Comparison of ENCODE assay signal across 8 mouse cellular contexts in the genomic region with DNA sequence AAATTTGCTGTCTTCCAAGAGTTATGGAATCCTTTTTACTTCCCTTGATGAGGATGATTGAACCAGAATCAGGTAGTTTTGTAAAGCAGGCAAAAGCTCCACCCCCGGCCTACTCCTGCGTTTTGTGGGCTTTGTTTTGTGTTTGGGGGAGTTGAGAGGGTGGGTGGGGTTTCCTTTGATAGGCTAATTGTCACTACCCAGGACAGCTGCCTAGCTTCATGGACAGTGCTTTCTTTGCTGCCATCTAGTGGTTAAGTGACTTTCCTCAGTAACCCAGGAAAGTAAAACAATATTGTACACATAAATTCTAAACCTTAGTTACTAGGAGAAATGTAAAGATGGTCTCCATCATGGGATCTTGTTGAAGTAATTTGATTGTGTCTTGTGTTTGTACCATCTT.
DNase-seq lines count a peak whose midpoint lies in the region; ATAC-seq lines count a peak whose summit lies in the region.

No protein-coding gene starts in this region.

- no peak for ATAC-seq in midbrain, embryonic 15.5 days (replicated peaks)

- H3K4me3 ChIP-seq in midbrain, embryonic 10.5 days: no peak overlapping the region
- no peak overlapping the region for H3K4me3 ChIP-seq in midbrain, embryonic 15.5 days

- H3K36me3 ChIP-seq in midbrain, embryonic 10.5 days: peaks cover 22% of the 10 kb centered on the region
- no peaks in the 10 kb centered on the region for H3K36me3 ChIP-seq in midbrain, embryonic 15.5 days (replicated peaks)

- no peaks in the 10 kb centered on the region for H3K27me3 ChIP-seq in midbrain, embryonic 10.5 days (ENCODE audit: low read depth, poor library complexity, severe bottlenecking)
- H3K27me3 ChIP-seq in midbrain, embryonic 15.5 days (replicated peaks): no peaks in the 10 kb centered on the region

- peaks cover 12% of the 10 kb centered on the region for H3K4me1 ChIP-seq in midbrain, embryonic 10.5 days
- no peaks in the 10 kb centered on the region for H3K4me1 ChIP-seq in midbrain, embryonic 15.5 days

- H3K4me2 ChIP-seq in midbrain, embryonic 15.5 days: no peak overlapping the region

- 0% methylated on average over 2 of the region's 2 CpGs for WGBS in midbrain, embryonic 10.5 days
- 3% methylated on average over 2 of the region's 2 CpGs for WGBS in midbrain, embryonic 15.5 days

- DNase-seq in gastrocnemius, postnatal 10 days: peak; percentile 7
- no peak for DNase-seq in gastrocnemius, postnatal 4 days (ENCODE audit: low spot score in 2 of 2)
- DNase-seq in midbrain, embryonic 10.5 days (ENCODE audit: low spot score): peak; percentile 34
- DNase-seq in ZHBTc4 (ENCODE audit: low read depth, low spot score): peak; percentile 93
- peak; percentile 35 for DNase-seq in heart, postnatal 4 days
- peak; percentile 67 for DNase-seq in naive thymus-derived CD4-positive, alpha-beta T cell, adult 2 months (ENCODE audit: low read depth)
- no peak for DNase-seq in urinary bladder, postnatal 14 days (ENCODE audit: low spot score)

- H3K9ac ChIP-seq in midbrain, embryonic 15.5 days: no peak overlapping the region

- H3K27ac ChIP-seq in midbrain, embryonic 10.5 days (replicated peaks): peak overlapping the region; percentile 55; the same call in 1 of the 2 replicates
- H3K27ac ChIP-seq in midbrain, embryonic 15.5 days: no peak overlapping the region

- H3K9me3 ChIP-seq in midbrain, embryonic 10.5 days (replicated peaks): no peaks in the 10 kb centered on the region
- no peaks in the 10 kb centered on the region for H3K9me3 ChIP-seq in midbrain, embryonic 15.5 days

Comparison
In these comparisons a context has a peak if more than half of its experiments do, and no peak if none do; other contexts are left out.
1. DNase-seq: peak in gastrocnemius, postnatal 10 days (single experiment), midbrain, embryonic 10.5 days (single experiment), ZHBTc4 (single experiment), heart, postnatal 4 days (single experiment) and naive thymus-derived CD4-positive, alpha-beta T cell, adult 2 months (single experiment); none in gastrocnemius, postnatal 4 days (0 of 2) and urinary bladder, postnatal 14 days (single experiment).